Mouse (Mus musculus) neutrophil, adult 5-6 weeks (primary cell): ENCODE measurements around the gene Bglap. TPM values are rescaled to one million over a fixed set of nuclear protein-coding genes. Genes with fewer than 3 reads are reported as not detected.

ENCODE experiments used
- ATAC-seq: fragments of 151-379, 151-347 bp; 2 replicates; pipeline ENCODE4 v1.8.0; 2017; ENCODE audit warnings: mild to moderate bottlenecking, moderate TSS enrichment; ENCODE audit not compliant: insufficient number of reproducible peaks, poor library complexity, low FRiP score, severe bottlenecking; ENCODE audit errors: extremely low read depth
- total RNA-seq: library from RNA; stranded (forward); fragments of 200-1000 nt; gene quantifications from 2 replicates; pipeline ENCODE4 v1.2.3, GENCODE M21; 2017

The Bglap gene
- total RNA-seq, 1 experiment from 2014 or later, result not detected

DNA sequence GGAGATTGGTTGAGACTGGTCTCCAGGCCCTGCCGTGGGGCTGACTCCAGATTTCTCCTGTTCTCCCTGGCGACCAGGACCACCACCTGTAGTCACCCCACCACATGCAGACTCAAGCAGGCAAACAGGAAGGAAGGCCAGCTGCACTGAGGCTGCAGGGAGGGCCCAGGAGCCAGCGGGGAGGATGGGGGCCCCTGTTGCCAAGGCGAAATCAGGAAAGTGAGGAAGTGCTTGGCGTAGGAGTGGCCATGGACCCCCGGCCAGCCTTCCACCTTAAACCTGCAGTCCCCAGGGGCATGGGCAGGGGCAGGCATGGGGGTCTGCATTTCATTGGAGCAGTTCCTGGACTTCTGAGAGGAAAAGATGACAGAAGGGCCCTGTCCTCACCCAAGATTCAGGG lies 23.2 kb downstream of the Bglap start:
- ATAC-seq, result no peak

DNA sequence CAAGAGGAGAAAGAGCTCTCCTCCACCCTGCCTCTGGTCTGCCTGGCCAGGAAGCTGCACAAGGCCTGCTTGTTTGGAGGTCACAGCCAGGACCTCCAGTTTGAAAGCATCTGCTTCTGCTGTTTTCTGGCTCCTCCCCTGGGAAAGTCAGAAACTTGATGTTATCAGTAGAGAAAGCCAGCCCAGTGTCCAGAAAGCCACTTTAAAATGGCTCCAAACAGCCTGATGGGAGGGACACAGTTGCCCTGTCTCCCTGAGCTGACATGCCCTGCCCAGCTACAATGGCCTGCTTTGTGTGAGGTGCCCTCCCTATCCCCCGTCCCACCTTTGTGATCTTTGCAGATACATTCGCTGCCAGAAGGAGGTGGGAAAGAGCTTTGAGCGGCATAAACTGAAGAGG lies 24.3 kb downstream of the Bglap start:
- no peak for ATAC-seq

DNA sequence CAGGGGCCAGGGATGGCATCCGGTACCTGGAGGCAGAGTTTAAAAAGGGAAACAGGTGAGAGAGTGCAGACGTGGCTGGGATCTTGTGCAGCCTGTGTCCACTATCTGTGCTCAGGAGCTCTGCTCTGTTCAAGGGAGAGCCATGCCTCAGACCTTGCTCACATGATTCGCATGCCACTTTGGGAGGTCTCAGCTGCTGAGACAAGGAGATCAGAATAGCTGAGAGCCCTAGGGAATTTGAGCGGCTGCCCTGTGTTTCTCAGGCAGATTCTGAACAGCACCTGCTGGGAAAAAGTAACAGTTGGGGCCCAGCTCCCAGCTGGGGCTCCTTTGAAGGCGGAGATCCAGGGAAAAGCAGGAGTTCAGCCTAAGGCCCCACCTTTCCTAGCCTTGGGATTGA lies 24.7 kb downstream of the Bglap start:
- no peak for ATAC-seq

DNA sequence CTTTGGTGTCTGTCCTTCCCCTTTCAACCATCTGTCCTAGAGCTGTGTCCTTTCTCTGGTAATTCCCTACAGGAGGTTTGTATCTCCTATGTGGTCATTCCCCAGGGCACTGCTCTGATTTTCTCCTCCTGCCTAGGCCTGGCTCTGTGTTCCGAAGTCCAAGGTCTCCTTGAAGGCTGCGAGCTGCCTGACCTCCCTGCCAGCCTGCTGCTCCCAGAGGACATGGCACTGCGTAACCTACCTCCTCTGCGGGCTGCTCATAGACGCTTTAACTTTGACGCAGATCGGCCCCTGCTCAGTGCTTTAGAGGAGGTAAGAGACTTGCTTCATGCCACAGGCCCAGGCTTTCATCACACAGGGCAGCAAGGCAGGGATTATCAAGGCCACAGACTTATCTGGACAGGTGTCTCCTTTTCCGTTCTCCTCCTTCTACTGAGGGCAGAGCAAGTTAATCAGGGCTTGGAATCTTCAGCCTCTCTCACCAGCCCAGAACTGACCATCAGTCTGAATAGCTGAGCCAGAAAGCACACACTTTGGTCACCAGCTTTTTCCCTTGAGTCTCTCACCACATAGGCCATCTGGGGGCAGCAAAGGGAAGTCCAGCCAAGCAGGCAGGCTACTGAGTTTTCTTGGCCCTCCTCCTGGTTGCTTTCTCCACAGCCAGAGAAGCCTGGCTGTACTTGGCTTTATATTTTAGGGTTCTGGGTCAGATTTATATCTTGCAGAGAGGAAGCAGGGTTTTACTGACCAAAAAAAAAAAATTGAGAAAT lies 29.7 kb downstream of the Bglap start:
- no peak for ATAC-seq

DNA sequence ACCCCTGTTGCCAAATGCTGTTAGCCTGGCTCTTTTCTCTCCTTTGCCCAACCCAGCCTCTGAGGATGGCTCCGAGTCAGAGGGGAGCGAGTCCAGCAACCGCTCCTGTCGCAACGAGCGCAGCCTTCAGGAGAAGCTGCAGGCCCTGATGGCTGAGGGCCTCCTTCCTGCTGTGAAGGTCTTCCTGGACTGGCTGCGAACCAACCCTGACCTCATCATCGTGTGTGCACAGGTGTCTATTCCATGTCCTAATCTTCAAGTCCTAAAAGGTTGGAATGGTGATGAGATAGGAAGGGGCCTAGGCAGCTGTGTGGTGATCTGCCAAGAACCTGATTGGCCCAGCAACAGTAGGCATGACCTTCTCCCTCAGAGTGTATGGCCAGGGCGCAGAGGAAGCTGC lies 31.4 kb downstream of the Bglap start:
- ATAC-seq, result no peak

DNA sequence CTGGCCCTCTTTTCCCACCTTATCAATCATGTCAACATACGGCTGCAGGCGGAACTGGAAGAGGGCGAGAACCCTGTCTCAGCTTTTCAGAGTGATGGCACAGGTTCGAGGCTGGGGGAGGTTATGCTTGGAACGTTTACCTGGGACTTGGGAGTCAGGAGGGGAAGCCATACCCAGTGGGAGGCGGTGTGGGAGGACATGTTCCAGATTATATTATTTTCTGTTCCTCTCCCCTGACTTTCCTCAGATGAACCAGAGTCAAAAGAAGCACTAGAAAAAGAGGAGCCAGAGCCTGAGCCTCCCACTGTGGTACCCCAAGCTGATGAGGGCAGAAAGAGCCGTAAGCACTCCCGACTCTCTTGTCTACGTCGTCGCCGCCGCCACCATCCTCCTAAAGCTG lies 33.5 kb downstream of the Bglap start:
- ATAC-seq, result no peak

DNA sequence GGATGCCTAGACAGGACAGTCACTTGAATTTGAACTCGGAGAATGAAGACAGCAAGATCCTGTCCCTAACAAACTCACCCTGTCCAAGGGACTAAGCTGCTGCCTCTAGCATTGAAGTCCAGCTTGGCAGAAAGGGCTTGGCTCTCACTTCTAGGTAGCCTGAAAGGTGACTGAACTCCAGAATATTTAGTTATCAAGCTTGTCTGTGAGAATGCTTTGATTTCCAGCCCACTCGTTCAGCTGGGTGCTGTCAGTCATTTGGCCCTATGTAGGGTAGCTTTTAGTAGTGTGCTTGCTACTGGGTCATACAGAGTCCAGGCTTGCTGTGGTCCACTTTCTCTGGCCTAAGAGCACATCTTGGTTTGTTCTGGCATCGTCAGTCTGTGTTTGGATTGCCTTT lies 45.3 kb downstream of the Bglap start:
- no peak for ATAC-seq

DNA sequence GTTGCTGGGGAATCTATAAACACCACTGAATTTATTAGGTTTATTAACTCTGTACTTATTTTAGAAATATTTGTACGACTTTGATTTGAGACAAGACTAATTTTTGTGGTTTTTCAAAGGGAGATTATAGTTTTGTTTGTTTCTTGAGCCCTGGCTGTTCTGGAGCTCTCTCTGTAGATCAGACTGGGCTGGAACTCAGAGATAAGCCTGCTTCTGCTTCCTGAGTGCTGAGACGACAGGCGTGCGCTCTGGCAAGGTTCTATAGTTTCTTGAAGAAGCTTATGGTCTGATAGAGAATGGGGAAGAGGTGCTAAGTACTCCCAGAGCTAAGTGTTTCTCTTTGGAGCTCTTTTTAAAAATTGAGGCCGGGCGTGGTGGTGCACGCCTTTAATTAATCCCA lies 45.9 kb downstream of the Bglap start:
- no peak for ATAC-seq

DNA sequence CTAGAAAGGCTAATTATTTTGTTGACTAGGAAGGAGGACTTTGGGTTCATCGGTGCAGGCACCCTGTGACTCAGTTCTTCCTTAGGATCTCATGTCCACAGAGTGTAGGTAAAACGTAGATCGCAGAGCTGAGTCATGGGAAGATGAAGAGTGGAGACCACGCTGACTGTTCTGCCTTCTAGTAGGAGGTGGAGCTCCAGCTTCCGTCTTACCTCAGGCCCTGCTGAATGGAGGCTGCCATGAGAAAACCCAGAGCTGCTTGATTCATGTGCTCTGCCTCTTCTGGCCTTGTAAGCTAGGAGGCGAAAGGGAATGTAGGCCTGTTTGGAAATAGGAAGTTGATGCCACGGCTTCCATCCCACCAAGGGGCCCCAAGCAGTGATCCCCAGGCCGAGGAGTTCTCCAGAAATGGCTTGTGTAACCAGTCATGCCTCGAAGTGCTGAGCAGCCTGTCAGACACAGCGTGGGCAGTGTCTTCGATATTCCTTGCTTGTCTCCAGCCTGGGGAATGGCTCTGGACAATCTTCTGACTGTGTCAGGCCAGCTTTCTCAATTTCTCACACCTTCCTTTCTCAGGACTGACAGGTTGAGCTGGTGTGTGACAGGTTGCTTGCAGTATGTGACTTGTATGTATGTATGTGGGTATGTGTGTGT lies 46.8 kb downstream of the Bglap start:
- ATAC-seq, result peak; percentile 14; the same call in 1 of the 2 replicates

DNA sequence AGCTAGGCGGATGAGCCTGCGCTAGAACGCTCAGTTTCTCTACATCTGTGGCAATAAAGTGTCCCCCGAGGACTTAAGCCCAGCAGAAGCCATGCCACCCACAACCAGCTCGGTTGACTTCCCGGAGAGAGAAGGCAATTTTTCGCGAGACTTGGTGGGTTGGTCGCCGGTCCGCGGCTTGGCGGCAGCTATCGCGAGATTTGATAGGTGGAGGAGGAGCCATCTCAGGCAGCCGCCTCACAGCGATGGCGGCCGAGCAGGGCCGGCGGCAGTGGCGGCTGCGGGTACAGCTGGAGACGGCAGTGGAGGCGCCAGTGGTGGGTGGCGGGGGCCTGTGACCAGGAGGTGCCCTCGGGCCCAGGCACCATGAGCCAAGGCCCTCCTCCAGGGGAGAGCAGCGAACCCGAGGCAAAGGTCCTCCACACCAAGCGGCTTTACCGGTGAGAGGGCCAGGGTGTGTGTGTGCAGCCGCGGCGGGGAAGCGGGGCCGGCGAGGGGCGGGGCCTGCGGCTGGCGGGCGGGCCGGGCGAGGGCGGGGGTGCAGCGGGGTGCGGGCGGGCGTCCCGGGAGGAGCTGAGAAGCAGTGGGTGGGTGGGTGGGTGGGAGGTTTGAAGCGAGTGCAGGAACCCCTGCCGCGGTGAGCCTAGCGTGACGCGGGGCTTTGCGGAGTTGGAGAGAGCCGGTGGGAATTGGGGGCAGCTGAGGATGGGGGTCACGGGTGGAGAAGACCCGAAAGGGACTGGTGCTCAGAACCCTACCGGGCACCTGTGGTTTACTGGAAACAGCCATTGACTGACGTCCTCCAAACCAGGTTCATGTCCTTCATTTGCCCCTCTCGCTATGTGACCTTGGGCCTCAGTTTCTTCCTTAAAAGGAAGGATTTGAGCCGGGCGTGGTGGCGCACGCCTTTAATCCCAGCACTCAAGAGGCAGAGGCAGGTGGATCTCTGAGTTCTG lies 47.9 kb downstream of the Bglap start, which contains the start of the genes Tmem79 and Smg5:
TSS of gene Tmem79 (minus strand) at position 91 of the 956 bp plus-strand sequence.
TSS of gene Smg5 (plus strand) at position 203 of the 956 bp plus-strand sequence.
- peak; percentile 93 for ATAC-seq

DNA sequence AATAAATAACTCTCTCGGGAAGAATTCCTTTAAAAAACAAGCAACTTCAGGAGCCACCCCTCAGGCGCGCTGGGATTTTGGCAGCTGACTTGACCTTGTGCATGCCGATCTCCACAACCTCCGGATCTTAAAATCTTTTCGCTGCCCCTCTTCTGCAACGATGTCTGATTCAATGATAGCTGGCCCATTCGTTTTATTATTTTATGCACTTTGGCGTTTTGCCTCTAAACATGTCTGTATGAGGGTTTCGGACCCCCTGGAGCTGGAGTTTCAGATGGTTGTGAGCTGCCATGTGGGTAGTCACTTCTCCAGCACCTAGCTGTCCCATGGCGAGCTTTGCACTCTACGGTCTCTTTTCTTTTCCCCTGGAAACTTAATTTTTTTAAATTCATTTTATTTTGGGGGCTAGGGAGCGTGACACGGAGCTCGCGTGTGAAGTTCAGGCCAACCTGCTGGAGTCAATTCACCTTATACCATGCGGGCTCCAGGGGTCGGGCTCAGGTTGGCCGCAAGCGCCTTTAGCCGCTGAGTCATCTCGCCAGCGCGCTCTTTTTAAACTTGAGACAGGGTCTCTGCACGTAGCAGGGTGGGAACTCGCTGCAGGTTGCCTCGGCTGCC lies 48.7 kb downstream of the Bglap start:
- ATAC-seq, result peak; percentile 31

DNA sequence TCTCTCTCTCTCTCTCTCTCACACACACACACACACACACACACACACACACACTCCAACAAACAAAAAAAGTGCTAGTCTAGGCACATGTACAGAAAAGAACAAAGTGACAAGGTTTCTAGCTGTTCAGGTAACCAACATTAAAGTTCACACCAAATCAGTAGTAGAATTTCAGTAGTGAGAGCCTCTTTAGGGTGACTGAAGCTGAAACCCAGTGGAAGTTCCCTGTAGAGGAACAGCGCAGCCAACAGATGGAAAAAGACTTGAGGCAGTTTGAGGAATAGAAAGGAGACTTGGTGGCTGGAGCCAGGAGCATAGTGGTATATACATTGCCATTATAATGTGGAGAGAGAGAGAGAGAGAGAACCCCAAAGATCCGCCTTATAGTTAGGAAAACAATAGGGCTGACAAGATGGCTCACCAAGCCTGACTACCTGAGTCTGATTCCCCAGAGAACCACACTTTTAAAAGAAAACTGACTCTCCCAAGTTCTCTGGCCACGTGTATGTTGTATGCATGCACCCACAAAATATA lies 49.3 kb downstream of the Bglap start:
- no peak for ATAC-seq

DNA sequence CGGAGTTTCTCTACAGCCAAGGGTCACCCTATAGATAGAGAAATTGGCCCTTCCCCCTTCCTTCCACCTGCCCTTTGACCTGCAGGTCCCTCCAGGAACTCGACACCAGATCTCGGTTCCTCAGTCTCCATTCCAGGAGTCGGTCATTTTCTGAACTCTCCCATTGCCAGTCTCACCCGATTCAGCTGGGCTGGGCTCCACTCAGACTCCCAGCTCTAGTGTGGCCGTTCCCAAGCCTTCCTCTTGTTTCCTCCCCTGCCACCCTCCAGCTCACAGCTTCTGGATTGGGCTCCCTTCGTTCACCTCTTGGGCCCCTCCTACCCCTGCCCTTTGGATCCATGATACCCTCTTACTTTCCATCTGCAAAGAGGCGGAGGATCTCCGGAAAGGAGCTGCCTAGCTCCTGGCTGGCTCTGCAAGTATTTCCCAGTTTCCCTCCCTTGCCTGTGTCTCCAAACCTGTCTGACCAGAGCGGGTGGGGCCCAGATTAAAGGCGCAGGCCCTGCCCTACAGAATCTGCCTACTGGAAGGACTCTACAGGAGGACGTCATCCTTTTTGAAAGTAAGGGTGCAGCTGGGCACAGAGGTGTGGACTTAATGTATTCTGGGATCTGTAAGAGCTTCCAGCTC lies 50.1 kb downstream of the Bglap start:
- ATAC-seq, result no peak

Other genes starting within 250 kb of the Bglap start
- gene Mef2d, start 242.1 kb downstream of the Bglap start, total RNA-seq, result 120 and 162 TPM in 2 replicates
- not detected in 2 replicates for gene Rhbg, start 129.8 kb downstream of the Bglap start, total RNA-seq
- gene Gm38392, start 97.3 kb downstream of the Bglap start, total RNA-seq, result not detected in 2 replicates
- 1.6 and 2.2 TPM in 2 replicates for gene Tsacc, start 87.5 kb downstream of the Bglap start, total RNA-seq
- gene Cct3, start 87.3 kb downstream of the Bglap start, total RNA-seq, result 73.6 and 102 TPM in 2 replicates
- gene Glmp, start 59.4 kb downstream of the Bglap start, total RNA-seq, result 27.7 and 32.1 TPM in 2 replicates
- 0.61 TPM in 1 of 2 replicates, not detected in the other for gene Tmem79, start 48.3 kb downstream of the Bglap start, total RNA-seq
- gene Smg5, start 48.2 kb downstream of the Bglap start, total RNA-seq, result 65.1 and 65.7 TPM in 2 replicates
- gene Paqr6, start 19.9 kb downstream of the Bglap start, total RNA-seq, result 0.49 TPM in 1 of 2 replicates, not detected in the other
- not detected in 2 replicates for gene Bglap3, start 11.7 kb downstream of the Bglap start, total RNA-seq
- not detected in 2 replicates for gene Bglap2, start 5.8 kb downstream of the Bglap start, total RNA-seq
- gene Pmf1, start 25.9 kb upstream of the Bglap start, total RNA-seq, result 21.1 and 22.1 TPM in 2 replicates
- 20.9 and 26.2 TPM in 2 replicates for gene Slc25a44, start 40.7 kb upstream of the Bglap start, total RNA-seq
- 161 and 176 TPM in 2 replicates for gene Sema4a, start 76.7 kb upstream of the Bglap start, total RNA-seq
- 8.1 and 9.4 TPM in 2 replicates for gene Lmna, start 125.5 kb upstream of the Bglap start, total RNA-seq
- 0.47 and 0.49 TPM in 2 replicates for gene Mex3a, start 147.9 kb upstream of the Bglap start, total RNA-seq
- gene Rab25, start 163.8 kb upstream of the Bglap start, total RNA-seq, result 0.47 and 1.1 TPM in 2 replicates
- gene Lamtor2, start 168.6 kb upstream of the Bglap start, total RNA-seq, result 66.6 and 68.0 TPM in 2 replicates
- gene Ubqln4, start 169.3 kb upstream of the Bglap start, total RNA-seq, result 25.3 and 26.3 TPM in 2 replicates
- gene Ssr2, start 191.4 kb upstream of the Bglap start, total RNA-seq, result 21.5 and 25.4 TPM in 2 replicates
- gene Arhgef2, start 221.5 kb upstream of the Bglap start, total RNA-seq, result 144 and 164 TPM in 2 replicates